Mouse (Mus musculus): Measurements from ENCODE around the gene Swap70. TPM values are rescaled to one million over a fixed set of nuclear protein-coding genes. Genes with fewer than 3 reads are reported as not detected.
A peak's percentile ranks its signal among the peaks of the same experiment; 100 is the strongest.

The Swap70 gene
- polyA plus RNA-seq, 1 experiment from 2014 or later = 33.2 TPM

GRCm38 (mm10) chr7:110287476-110288071, 66.1 kb downstream of the Swap70 start:
- Histone ChIP-seq H3K4me2 (replicated peaks) (no peak overlapping the region), H3K4me3 (replicated peaks) (no peak overlapping the region), H3K27me3 (no peaks in the 10 kb centered on the region), H3K27ac (replicated peaks) (0 out of 2 replicates have a peak overlapping the region, but pooled peaks have one; percentile 24), H3K36me3 (no peaks in the 10 kb centered on the region), H3K4me1 (peaks cover 20% of the 10 kb centered on the region), H3K9me3 (replicated peaks) (no peaks in the 10 kb centered on the region), H3K9ac (no peak overlapping the region)
- 56% methylated on average over 8 of the region's 8 CpGs for WGBS
- no peak for ATAC-seq (ENCODE audit: insufficient number of reproducible peaks, low FRiP score, low TSS enrichment, low read depth)

GRCm38 (mm10) chr7:110288191-110288604, 66.7 kb downstream of the Swap70 start:
- peak; percentile 47; the same call in 1 of the 2 replicates for ATAC-seq (ENCODE audit: insufficient number of reproducible peaks, low FRiP score, low TSS enrichment, low read depth)
- H3K4me2 ChIP-seq (replicated peaks) = no peak overlapping the region
- peaks cover 20% of the 10 kb centered on the region for H3K4me1 ChIP-seq
- H3K9me3 ChIP-seq (replicated peaks) = no peaks in the 10 kb centered on the region
- 0 out of 2 replicates have a peak overlapping the region, but pooled peaks have one; percentile 24 for H3K27ac ChIP-seq (replicated peaks)
- H3K4me3 ChIP-seq (replicated peaks) = no peak overlapping the region
- no peak overlapping the region for H3K9ac ChIP-seq
- H3K36me3 ChIP-seq = no peaks in the 10 kb centered on the region
- no peaks in the 10 kb centered on the region for H3K27me3 ChIP-seq
- WGBS = 79% methylated on average over 4 of the region's 4 CpGs

- H3K36me3 ChIP-seq = no peaks in the 10 kb centered on the region
- WGBS = 69% methylated on average over 6 of the region's 6 CpGs
- H3K27ac ChIP-seq (replicated peaks) = peak overlapping the region; percentile 48; the same call in 1 of the 2 replicates
- H3K9ac ChIP-seq = no peak overlapping the region
- no peaks in the 10 kb centered on the region for H3K27me3 ChIP-seq
- no peak overlapping the region for H3K4me3 ChIP-seq (replicated peaks)
- H3K4me2 ChIP-seq (replicated peaks) = no peak overlapping the region
- H3K9me3 ChIP-seq (replicated peaks) = no peaks in the 10 kb centered on the region
- ATAC-seq (ENCODE audit: insufficient number of reproducible peaks, low FRiP score, low TSS enrichment, low read depth) = peak; percentile 68
- peaks cover 20% of the 10 kb centered on the region for H3K4me1 ChIP-seq
These were observed 67.2 kb downstream of the Swap70 start for GRCm38 (mm10) chr7:110288731-110289191.

GRCm38 (mm10) chr7:110289647-110290046, 68.1 kb downstream of the Swap70 start:
- no peak overlapping the region for H3K27ac ChIP-seq (replicated peaks)
- WGBS = 64% methylated on average over 4 of the region's 4 CpGs

GRCm38 (mm10) chr7:110296889-110297603, 75.5 kb downstream of the Swap70 start:
- 18% methylated on average over 17 of the region's 17 CpGs for WGBS
- H3K27me3 ChIP-seq = no peaks in the 10 kb centered on the region
- ATAC-seq (ENCODE audit: insufficient number of reproducible peaks, low FRiP score, low TSS enrichment, low read depth) = peak; percentile 88
- peak overlapping the region; percentile 86 for H3K27ac ChIP-seq (replicated peaks)
- H3K4me1 ChIP-seq = peaks cover 19% of the 10 kb centered on the region
- H3K9me3 ChIP-seq (replicated peaks) = no peaks in the 10 kb centered on the region
- H3K4me2 ChIP-seq (replicated peaks) = no peak overlapping the region
- H3K4me3 ChIP-seq (replicated peaks) = no peak overlapping the region
- H3K9ac ChIP-seq = no peak overlapping the region
- no peaks in the 10 kb centered on the region for H3K36me3 ChIP-seq

More at GRCm38 (mm10) chr7:110289647-110290046, 68.1 kb downstream of the Swap70 start:
- peaks cover 20% of the 10 kb centered on the region for H3K4me1 ChIP-seq
- ATAC-seq (ENCODE audit: insufficient number of reproducible peaks, low FRiP score, low TSS enrichment, low read depth) = no peak
- H3K4me2 ChIP-seq (replicated peaks) = no peak overlapping the region
- no peaks in the 10 kb centered on the region for H3K27me3 ChIP-seq
- no peaks in the 10 kb centered on the region for H3K36me3 ChIP-seq
- H3K9ac ChIP-seq = no peak overlapping the region
- no peaks in the 10 kb centered on the region for H3K9me3 ChIP-seq (replicated peaks)
- H3K4me3 ChIP-seq (replicated peaks) = no peak overlapping the region

- Histone ChIP-seq H3K9me3 (replicated peaks) (no peaks in the 10 kb centered on the region), H3K27me3 (no peaks in the 10 kb centered on the region), H3K4me2 (replicated peaks) (no peak overlapping the region), H3K4me1 (peaks cover 19% of the 10 kb centered on the region), H3K9ac (no peak overlapping the region), H3K27ac (replicated peaks) (peak overlapping the region; percentile 86), H3K4me3 (replicated peaks) (no peak overlapping the region), H3K36me3 (no peaks in the 10 kb centered on the region)
- ATAC-seq (ENCODE audit: insufficient number of reproducible peaks, low FRiP score, low TSS enrichment, low read depth) = peak; percentile 35; the same call in 1 of the 2 replicates
- WGBS = 21% methylated on average over 4 of the region's 4 CpGs
These were observed 76.1 kb downstream of the Swap70 start for GRCm38 (mm10) chr7:110297611-110298010.

- Histone ChIP-seq H3K4me1 (peaks cover 19% of the 10 kb centered on the region), H3K4me2 (replicated peaks) (no peak overlapping the region), H3K4me3 (replicated peaks) (no peak overlapping the region), H3K27me3 (no peaks in the 10 kb centered on the region), H3K36me3 (no peaks in the 10 kb centered on the region), H3K9me3 (replicated peaks) (no peaks in the 10 kb centered on the region), H3K9ac (no peak overlapping the region), H3K27ac (replicated peaks) (peak overlapping the region; percentile 86)
- 75% methylated on average over 7 of the region's 7 CpGs for WGBS
- ATAC-seq (ENCODE audit: insufficient number of reproducible peaks, low FRiP score, low TSS enrichment, low read depth) = no peak
These were observed 76.6 kb downstream of the Swap70 start for GRCm38 (mm10) chr7:110298090-110298489.

GRCm38 (mm10) chr7:110298739-110299410, 77.4 kb downstream of the Swap70 start:
- Histone ChIP-seq H3K36me3 (no peaks in the 10 kb centered on the region), H3K9ac (no peak overlapping the region), H3K9me3 (replicated peaks) (no peaks in the 10 kb centered on the region), H3K4me2 (replicated peaks) (no peak overlapping the region), H3K27me3 (no peaks in the 10 kb centered on the region), H3K27ac (replicated peaks) (no peak overlapping the region), H3K4me3 (replicated peaks) (no peak overlapping the region), H3K4me1 (peaks cover 19% of the 10 kb centered on the region)
- 83% methylated on average over 17 of the region's 17 CpGs for WGBS
- no peak for ATAC-seq (ENCODE audit: insufficient number of reproducible peaks, low FRiP score, low TSS enrichment, low read depth)

GRCm38 (mm10) chr7:110302886-110303285, 81.4 kb downstream of the Swap70 start:
- no peak for ATAC-seq (ENCODE audit: insufficient number of reproducible peaks, low FRiP score, low TSS enrichment, low read depth)
- H3K36me3 ChIP-seq = peaks cover 2% of the 10 kb centered on the region; the same call in 1 of the 2 replicates
- no peak overlapping the region for H3K4me2 ChIP-seq (replicated peaks)
- H3K4me3 ChIP-seq (replicated peaks) = no peak overlapping the region
- peaks cover 4% of the 10 kb centered on the region for H3K4me1 ChIP-seq
- 73% methylated on average over 6 of the region's 6 CpGs for WGBS
- no peaks in the 10 kb centered on the region for H3K9me3 ChIP-seq (replicated peaks)
- no peaks in the 10 kb centered on the region for H3K27me3 ChIP-seq
- H3K27ac ChIP-seq (replicated peaks) = no peak overlapping the region
- H3K9ac ChIP-seq = no peak overlapping the region

- Histone ChIP-seq H3K9me3 (replicated peaks) (no peaks in the 10 kb centered on the region), H3K4me1 (no peaks in the 10 kb centered on the region), H3K36me3 (peaks cover 17% of the 10 kb centered on the region; the same call in 1 of the 2 replicates), H3K4me3 (replicated peaks) (no peak overlapping the region), H3K4me2 (replicated peaks) (no peak overlapping the region), H3K27ac (replicated peaks) (no peak overlapping the region), H3K9ac (no peak overlapping the region), H3K27me3 (no peaks in the 10 kb centered on the region)
- 90% methylated on average over 4 of the region's 4 CpGs for WGBS
- ATAC-seq (ENCODE audit: insufficient number of reproducible peaks, low FRiP score, low TSS enrichment, low read depth) = no peak
These were observed 84.0 kb downstream of the Swap70 start for GRCm38 (mm10) chr7:110305486-110305885.

GRCm38 (mm10) chr7:110306281-110306680, 84.8 kb downstream of the Swap70 start:
- 0 out of 2 replicates have a peak, but pooled peaks cover 1% of the 10 kb centered on the region for H3K4me1 ChIP-seq
- WGBS = 53% methylated on average over 5 of the region's 5 CpGs
- H3K27me3 ChIP-seq = no peaks in the 10 kb centered on the region
- no peak for ATAC-seq (ENCODE audit: insufficient number of reproducible peaks, low FRiP score, low TSS enrichment, low read depth)
- H3K9ac ChIP-seq = no peak overlapping the region
- H3K36me3 ChIP-seq = peaks cover 18% of the 10 kb centered on the region; the same call in 1 of the 2 replicates
- no peak overlapping the region for H3K27ac ChIP-seq (replicated peaks)
- no peak overlapping the region for H3K4me2 ChIP-seq (replicated peaks)
- no peaks in the 10 kb centered on the region for H3K9me3 ChIP-seq (replicated peaks)
- H3K4me3 ChIP-seq (replicated peaks) = no peak overlapping the region

All from embryonic facial prominence, embryonic 15.5 days (tissue).